Mouse (Mus musculus): ENCODE data around the gene Mfn1.

The Mfn1 gene

GRCm38 (mm10) chr3:32510375-32511190 is 18.7 kb upstream of the Mfn1 start:
- peak; percentile 77 for DNase-seq (ENCODE audit: low read depth, low spot score)

DNA sequence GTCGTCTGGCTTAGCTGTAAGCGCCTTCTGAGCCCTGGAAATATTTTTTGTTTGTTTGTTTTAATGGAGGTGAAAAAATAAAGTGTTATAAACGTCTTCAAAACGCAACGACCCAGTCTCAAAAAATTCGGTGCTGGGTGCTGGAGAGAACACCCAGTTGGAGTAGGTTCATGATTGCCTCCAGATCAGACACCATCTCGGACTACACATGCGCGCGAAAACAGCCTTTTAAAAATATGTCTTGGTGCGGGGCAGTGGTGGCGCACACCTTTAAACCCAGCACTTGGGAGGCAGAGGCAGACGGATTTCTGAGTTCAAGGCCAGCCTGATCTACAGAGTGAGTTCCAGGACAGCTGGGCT is 18.1 kb upstream of the Mfn1 start:
- no peak for DNase-seq (ENCODE audit: low read depth, low spot score)

DNA sequence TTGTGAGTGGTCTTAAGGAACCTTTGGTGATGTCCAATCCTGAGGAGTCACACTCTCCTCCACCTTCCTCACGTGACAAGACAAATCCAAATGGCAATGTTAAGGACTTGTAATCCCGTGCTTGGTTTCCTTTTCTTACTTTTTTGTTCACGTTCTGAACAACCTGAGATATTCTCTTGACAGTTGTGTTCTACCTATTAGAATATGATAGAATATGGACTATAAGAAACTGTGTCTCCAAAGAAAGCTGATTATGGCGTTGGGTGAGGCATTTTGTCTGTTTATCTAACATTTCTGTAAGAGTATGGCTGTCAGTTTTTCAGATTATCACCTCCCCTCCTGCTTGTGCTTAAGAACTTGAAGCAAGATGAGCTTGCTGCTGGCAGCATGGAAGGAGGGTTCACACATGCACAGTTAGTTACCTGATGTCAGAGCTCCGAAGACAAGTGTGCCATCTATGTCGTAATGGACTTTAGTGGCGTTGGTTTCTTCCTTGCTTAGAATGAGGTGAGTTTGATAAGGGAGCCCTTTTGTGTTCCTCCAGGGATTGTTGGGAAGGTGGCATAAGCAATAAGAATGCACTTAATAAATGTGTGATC is 16.5 kb upstream of the Mfn1 start:
- DNase-seq (ENCODE audit: low read depth, low spot score): no peak

- no peak for DNase-seq (ENCODE audit: low read depth, low spot score)
Observed at GRCm38 (mm10) chr3:32513528-32513927, 15.7 kb upstream of the Mfn1 start.

DNA sequence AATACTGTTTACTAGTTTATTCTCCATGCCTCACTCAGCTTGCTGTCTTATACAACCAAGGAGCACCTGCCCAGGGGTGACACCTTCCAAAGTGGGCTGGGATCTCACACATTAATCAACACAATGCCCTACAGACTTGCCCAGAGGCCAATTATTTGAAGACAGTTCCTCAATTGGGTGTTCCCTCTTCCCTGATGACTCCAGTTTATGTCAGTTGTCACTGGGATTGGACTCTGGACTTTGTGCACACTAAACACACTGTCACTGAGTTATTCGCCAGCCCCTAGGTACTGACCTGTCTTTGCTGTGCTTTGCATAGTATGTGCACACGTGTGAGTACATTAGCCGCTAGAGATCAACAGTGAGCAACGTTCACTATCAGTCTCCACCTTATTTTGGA is 2.1 kb upstream of the Mfn1 start:
- DNase-seq (ENCODE audit: low read depth, low spot score): no peak

DNA sequence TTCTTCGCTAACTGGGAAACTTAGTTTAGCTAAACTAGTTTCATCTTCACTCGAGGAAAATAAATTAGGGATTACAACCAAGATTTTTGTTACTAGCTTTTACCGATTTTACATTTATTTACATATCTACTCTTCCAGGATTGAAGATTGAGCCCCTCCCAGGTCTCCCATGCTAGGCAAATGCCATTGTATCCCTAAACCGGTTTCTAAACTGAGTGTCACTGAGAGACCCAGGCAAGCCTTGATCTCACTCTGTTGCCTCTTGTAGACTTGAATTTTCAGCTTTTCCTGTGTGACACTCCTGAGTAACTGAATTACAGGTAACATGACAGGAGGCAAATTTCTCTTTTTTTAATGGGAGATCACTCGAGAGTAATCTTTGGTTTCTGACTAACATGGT is 776 bp downstream of the Mfn1 start:
- no peak for DNase-seq (ENCODE audit: low read depth, low spot score)

DNA sequence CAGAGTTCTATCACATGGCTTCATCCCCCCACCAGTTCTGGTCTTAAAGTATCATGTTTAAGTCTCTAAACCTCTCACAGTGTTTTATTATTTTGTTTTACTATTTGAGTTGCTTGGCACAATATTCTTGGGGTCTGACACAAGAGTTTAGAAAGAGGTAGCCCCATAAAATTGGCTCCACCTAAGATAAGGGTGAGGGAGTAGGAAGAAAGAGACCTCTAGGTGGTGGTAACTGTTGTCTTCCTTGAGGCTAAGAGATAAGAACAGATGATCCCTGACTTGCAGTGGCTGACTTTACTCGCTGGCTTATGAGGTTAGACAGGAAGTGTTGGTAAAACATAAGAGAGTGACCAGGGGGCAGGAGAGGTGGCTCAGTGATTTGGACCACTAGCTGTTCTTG is 6.4 kb downstream of the Mfn1 start:
- no peak for DNase-seq (ENCODE audit: low read depth, low spot score)

GRCm38 (mm10) chr3:32537556-32537955 is 8.3 kb downstream of the Mfn1 start:
- peak; percentile 22 for DNase-seq (ENCODE audit: low read depth, low spot score)

GRCm38 (mm10) chr3:32538091-32538490 is 8.8 kb downstream of the Mfn1 start:
- no peak for DNase-seq (ENCODE audit: low read depth, low spot score)

DNA sequence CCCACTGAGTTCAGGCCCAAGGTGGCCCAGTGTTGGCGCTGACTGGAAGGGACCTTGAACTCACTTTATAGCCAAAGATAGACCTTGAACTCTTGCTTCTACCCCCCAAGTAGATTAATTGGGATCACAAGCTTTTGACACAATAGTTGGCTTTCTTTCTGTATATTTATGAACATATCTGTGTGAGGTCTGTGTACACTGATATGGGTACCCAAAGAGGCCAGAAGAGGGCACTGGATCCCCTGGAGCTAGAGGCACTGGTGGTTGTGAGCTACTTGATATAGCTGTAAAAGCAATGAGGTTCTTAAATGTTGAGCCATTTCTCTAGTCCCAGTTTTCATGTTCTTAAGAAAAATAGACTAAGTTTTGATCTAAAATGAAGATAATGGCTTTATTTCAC is 23.8 kb downstream of the Mfn1 start:
- no peak for DNase-seq (ENCODE audit: low read depth, low spot score)

DNA sequence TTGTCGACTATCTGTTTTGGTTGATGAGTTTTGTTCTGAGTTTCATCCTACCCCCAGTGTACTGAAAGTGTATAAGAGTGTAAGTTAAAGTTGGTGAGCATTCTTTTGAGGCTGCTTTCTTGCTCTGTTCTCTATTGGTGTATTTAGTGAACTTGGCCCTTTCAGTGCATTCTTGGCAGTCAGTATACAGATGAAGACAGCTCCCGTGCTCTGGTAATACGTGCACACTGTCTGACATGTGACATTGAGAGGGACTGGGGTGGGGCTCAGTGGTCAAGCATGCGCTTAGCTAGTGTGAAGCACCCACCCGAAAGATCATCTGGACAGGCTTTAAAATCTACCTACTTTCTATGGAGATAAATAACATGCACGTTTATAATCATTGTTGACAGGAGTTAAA is 34.1 kb downstream of the Mfn1 start:
- no peak for DNase-seq (ENCODE audit: low read depth, low spot score)

DNA sequence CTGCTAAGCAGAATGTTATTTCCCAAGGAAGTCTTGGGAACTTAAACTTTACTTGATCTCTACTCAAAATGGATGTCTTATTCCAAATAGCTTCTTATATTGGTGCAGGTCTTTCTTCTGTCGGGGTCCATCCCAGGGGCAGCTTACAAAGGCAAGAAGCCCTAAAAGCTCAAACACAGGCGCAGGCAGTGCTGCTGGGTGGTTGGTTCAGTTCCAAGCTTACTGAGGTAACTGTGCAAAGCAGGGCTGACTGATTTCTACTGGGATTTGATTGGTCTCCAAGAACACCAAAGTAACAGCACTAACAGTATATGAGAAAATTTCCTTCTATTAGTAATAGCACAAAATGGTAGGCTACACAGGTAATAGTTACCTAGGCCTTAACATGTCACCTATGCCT is 43.8 kb downstream of the Mfn1 start:
- DNase-seq (ENCODE audit: low read depth, low spot score): no peak

DNA sequence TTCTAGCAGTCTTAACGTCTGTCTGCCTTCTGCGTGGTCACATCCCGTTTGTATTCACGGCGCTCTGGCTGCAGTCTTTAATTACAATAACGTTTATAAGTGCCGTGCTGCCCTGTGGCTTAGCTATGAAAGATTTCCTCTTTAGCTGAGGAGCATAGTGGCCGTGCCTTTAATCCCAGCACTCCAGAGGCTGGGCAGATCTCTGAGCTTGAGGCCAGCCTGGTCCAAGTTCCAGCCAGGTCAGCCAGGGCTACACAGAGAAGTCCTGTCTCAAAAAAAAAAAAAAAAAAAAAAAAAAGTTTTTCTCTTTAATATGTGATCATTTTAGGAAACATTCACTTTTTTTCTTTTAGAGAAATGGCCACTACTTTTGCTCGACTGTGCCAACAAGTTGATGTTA is 44.6 kb downstream of the Mfn1 start:
- no peak for DNase-seq (ENCODE audit: low read depth, low spot score)

- DNase-seq (ENCODE audit: low read depth, low spot score): no peak
Observed at GRCm38 (mm10) chr3:32575151-32575550, 45.9 kb downstream of the Mfn1 start.

GRCm38 (mm10) chr3:32578772-32579171 is 49.5 kb downstream of the Mfn1 start:
- DNase-seq (ENCODE audit: low read depth, low spot score): no peak

- no peak for DNase-seq (ENCODE audit: low read depth, low spot score)
Observed at GRCm38 (mm10) chr3:32580738-32581137, 51.5 kb downstream of the Mfn1 start.

GRCm38 (mm10) chr3:32581911-32582310 is 52.6 kb downstream of the Mfn1 start:
- no peak for DNase-seq (ENCODE audit: low read depth, low spot score)

DNA sequence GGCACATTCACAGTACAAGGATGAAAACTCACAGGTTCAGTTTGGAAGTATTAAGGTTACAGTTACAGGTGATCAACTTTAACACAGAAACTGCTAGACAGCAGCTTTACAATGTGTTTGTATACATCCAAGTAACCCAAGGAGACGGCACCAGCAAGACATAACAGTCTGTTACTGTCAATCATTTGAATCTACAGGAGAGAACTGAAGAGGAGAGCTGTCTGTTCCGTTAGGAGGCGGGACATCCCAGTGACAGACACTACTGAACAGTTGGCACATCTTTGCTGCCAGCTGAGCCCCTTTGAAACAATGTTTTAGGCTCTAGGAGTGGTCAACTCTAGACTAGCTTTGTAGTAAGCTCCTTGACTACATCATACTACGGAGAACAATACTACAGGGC is 54.2 kb downstream of the Mfn1 start:
- no peak for DNase-seq (ENCODE audit: low read depth, low spot score)

DNA sequence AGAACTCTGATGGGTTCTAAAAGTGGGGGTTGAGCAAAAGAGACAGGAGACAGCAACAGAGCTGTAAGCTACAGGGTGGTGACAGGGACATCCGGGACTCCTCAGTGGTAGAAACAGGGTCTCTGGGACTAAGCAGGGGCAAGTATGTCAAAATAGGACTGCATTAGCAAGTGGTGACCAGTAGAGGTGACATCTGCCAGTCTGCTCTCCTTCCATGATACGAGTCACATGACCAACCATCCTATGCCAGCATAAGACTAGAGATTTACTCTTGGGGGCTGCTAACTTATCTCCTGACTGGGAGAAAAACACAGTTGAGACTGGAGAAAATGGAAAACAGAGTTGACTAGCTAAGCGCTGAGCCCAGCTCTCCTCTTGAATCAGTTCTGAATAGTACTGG is 57.0 kb downstream of the Mfn1 start:
- DNase-seq (ENCODE audit: low read depth, low spot score): no peak

DNA sequence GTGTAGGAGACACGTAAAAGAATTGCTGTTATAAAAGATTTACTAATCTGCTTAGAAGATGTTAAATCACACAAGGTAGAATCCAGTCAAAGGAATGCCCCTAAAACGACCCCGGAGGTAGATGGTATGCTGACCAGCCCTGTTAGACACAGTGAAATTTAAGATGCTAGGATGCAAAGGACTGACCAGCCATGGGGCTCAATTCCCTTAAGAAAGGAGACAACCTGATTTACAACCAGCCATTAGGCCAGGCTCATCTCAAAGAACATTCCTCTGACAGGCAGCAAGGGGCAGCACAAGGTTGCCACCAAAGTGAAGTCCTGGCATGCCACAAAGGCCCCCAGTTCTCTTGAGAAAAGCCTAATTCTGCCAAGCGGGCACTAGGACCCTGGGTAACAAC is 65.8 kb downstream of the Mfn1 start:
- no peak for DNase-seq (ENCODE audit: low read depth, low spot score)

DNA sequence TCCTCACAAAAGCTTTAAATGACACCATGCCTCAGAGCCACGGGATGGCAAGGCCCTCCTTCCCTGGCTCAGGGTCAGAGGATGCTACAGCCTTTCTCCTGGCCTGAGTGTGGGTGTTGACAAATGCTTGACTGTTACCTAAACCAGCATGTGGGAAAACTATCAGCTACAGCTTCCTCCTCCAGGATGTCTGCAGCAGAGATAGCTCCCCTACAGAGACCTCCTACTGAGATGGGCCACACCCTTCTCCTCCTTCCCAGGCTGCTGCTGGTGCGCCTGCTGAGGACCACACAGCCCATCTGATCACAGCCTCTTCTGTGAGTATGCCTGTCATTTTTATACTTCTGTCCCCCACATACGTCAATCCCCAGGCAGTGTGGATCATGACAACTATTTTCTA is 70.1 kb downstream of the Mfn1 start:
- no peak for DNase-seq (ENCODE audit: low read depth, low spot score)

GRCm38 (mm10) chr3:32601055-32601454 is 71.8 kb downstream of the Mfn1 start:
- DNase-seq (ENCODE audit: low read depth, low spot score): no peak

DNA sequence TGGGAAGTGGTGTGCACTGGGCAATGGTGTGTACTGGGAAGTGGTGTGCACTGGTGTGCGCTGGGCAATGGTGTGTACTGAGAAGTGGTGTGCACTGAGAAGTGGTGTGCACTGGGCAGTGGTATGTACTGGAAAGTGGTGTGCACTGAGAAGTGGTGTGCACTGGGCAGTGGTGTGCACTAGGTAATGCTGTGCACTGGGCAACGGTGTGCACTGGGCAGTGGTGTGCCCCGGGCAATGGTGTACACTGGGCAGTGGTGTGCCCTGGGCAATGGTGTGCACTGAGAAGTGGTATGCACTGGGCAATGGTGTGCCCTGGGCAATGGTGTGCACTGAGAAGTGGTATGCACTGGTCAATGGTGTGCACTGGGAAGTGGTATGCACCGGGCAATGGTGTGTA is 80.0 kb downstream of the Mfn1 start:
- no peak for DNase-seq (ENCODE audit: low read depth, low spot score)

- peak; percentile 34 for DNase-seq (ENCODE audit: low read depth, low spot score)
Observed at GRCm38 (mm10) chr3:32610560-32610959, 81.3 kb downstream of the Mfn1 start.
